Mouse (Mus musculus): ENCODE measurements at regions not wholly inside any gene's neighbourhood (a gene's known extent, or its start where the extent isn't known, plus 50 kb on each side); places are given as distances from the start of the nearest gene placed in this dataset.

- WGBS, result 77% methylated on average over 7 of the region's 7 CpGs
- H3K27ac ChIP-seq, result no peak overlapping the region
These were observed 58.1 kb upstream of the Stx16 start for GRCm38 (mm10) chr2:174018002-174018401.

GRCm38 (mm10) chr2:174018986-174019385 is 57.1 kb upstream of the Stx16 start:
- no peak for ATAC-seq (ENCODE audit: insufficient number of reproducible peaks, insufficient read depth, low FRiP score, low TSS enrichment, low read depth)
- H3K4me3 ChIP-seq (replicated peaks), result no peak overlapping the region
- H3K27ac ChIP-seq, result no peak overlapping the region
- H3K9me3 ChIP-seq, result no peaks in the 10 kb centered on the region
- H3K36me3 ChIP-seq, result no peaks in the 10 kb centered on the region
- no peaks in the 10 kb centered on the region for H3K27me3 ChIP-seq
- H3K4me1 ChIP-seq (replicated peaks), result peaks cover 39% of the 10 kb centered on the region
- 94% methylated on average over 4 of the region's 4 CpGs for WGBS
- H3K4me2 ChIP-seq, result no peak overlapping the region
- no peak overlapping the region for H3K9ac ChIP-seq (replicated peaks)

More at GRCm38 (mm10) chr2:174018002-174018401, 58.1 kb upstream of the Stx16 start:
- Histone ChIP-seq H3K4me2 (no peak overlapping the region), H3K4me3 (replicated peaks) (no peak overlapping the region), H3K9ac (replicated peaks) (no peak overlapping the region), H3K4me1 (replicated peaks) (peaks cover 39% of the 10 kb centered on the region), H3K27me3 (no peaks in the 10 kb centered on the region), H3K36me3 (no peaks in the 10 kb centered on the region), H3K9me3 (no peaks in the 10 kb centered on the region)
- no peak for ATAC-seq (ENCODE audit: insufficient number of reproducible peaks, insufficient read depth, low FRiP score, low TSS enrichment, low read depth)

- ATAC-seq (ENCODE audit: insufficient number of reproducible peaks, insufficient read depth, low FRiP score, low TSS enrichment, low read depth), result no peak
- H3K27me3 ChIP-seq, result no peaks in the 10 kb centered on the region
- H3K4me1 ChIP-seq (replicated peaks), result peaks cover 31% of the 10 kb centered on the region
- 55% methylated on average over 4 of the region's 4 CpGs for WGBS
- no peak overlapping the region for H3K4me3 ChIP-seq (replicated peaks)
- H3K9ac ChIP-seq (replicated peaks), result no peak overlapping the region
- H3K9me3 ChIP-seq, result no peaks in the 10 kb centered on the region
- H3K4me2 ChIP-seq, result no peak overlapping the region
- H3K36me3 ChIP-seq, result no peaks in the 10 kb centered on the region
- H3K27ac ChIP-seq, result no peak overlapping the region
These were observed 56.1 kb upstream of the Stx16 start for GRCm38 (mm10) chr2:174019970-174020369.

- Histone ChIP-seq H3K36me3 (no peaks in the 10 kb centered on the region), H3K9ac (replicated peaks) (no peak overlapping the region), H3K9me3 (no peaks in the 10 kb centered on the region), H3K27ac (0 out of 2 replicates have a peak overlapping the region, but pooled peaks have one; percentile 23), H3K4me3 (replicated peaks) (no peak overlapping the region), H3K27me3 (no peaks in the 10 kb centered on the region), H3K4me2 (no peak overlapping the region), H3K4me1 (replicated peaks) (peaks cover 26% of the 10 kb centered on the region)
- ATAC-seq (ENCODE audit: insufficient number of reproducible peaks, insufficient read depth, low FRiP score, low TSS enrichment, low read depth), result no peak
- WGBS, result 79% methylated on average over 7 of the region's 7 CpGs
These were observed 55.7 kb upstream of the Stx16 start for GRCm38 (mm10) chr2:174020447-174020846.

- Histone ChIP-seq H3K4me3 (replicated peaks) (no peak overlapping the region), H3K9me3 (no peaks in the 10 kb centered on the region), H3K4me2 (no peak overlapping the region), H3K9ac (replicated peaks) (no peak overlapping the region), H3K27ac (no peak overlapping the region), H3K4me1 (replicated peaks) (peaks cover 29% of the 10 kb centered on the region), H3K27me3 (no peaks in the 10 kb centered on the region), H3K36me3 (no peaks in the 10 kb centered on the region)
- no peak for ATAC-seq (ENCODE audit: insufficient number of reproducible peaks, insufficient read depth, low FRiP score, low TSS enrichment, low read depth)
- 91% methylated on average over 3 of the region's 3 CpGs for WGBS
These were observed 54.6 kb upstream of the Stx16 start for GRCm38 (mm10) chr2:174021538-174021937.

GRCm38 (mm10) chr2:174022292-174022691 is 53.8 kb upstream of the Stx16 start:
- H3K4me1 ChIP-seq (replicated peaks), result peaks cover 28% of the 10 kb centered on the region
- H3K4me3 ChIP-seq (replicated peaks), result no peak overlapping the region
- no peak overlapping the region for H3K9ac ChIP-seq (replicated peaks)
- ATAC-seq (ENCODE audit: insufficient number of reproducible peaks, insufficient read depth, low FRiP score, low TSS enrichment, low read depth), result no peak
- H3K36me3 ChIP-seq, result no peaks in the 10 kb centered on the region
- 92% methylated on average over 4 of the region's 4 CpGs for WGBS
- no peak overlapping the region for H3K27ac ChIP-seq
- no peaks in the 10 kb centered on the region for H3K9me3 ChIP-seq
- H3K27me3 ChIP-seq, result no peaks in the 10 kb centered on the region
- no peak overlapping the region for H3K4me2 ChIP-seq

GRCm38 (mm10) chr2:174025181-174025870 is 50.8 kb upstream of the Stx16 start:
- Histone ChIP-seq H3K27ac (no peak overlapping the region), H3K27me3 (no peaks in the 10 kb centered on the region), H3K4me3 (replicated peaks) (no peak overlapping the region), H3K9ac (replicated peaks) (no peak overlapping the region), H3K4me1 (replicated peaks) (peaks cover 15% of the 10 kb centered on the region), H3K4me2 (no peak overlapping the region), H3K9me3 (no peaks in the 10 kb centered on the region), H3K36me3 (no peaks in the 10 kb centered on the region)
- peak; percentile 64; the same call in 1 of the 2 replicates for ATAC-seq (ENCODE audit: insufficient number of reproducible peaks, insufficient read depth, low FRiP score, low TSS enrichment, low read depth)
- 80% methylated on average over 11 of the region's 11 CpGs for WGBS
